Mouse (Mus musculus) lung, adult 2 months (tissue): ENCODE results near the gene Drc3.

Source experiments
- CTCF ChIP-seq: fragments of 200-500 bp; IDR thresholded peaks from 2 replicates; pipeline ENCODE4 v1.5.1; 2011; ENCODE audit warnings: mild to moderate bottlenecking, low read length, control low read depth; ENCODE audit not compliant: insufficient read depth
- POLR2A ChIP-seq: fragments of 200-500 bp; IDR thresholded peaks from 2 replicates; pipeline ENCODE4 v1.6.1; 2011; ENCODE audit warnings: low read depth, mild to moderate bottlenecking, control low read depth, low read length, borderline replicate concordance; ENCODE audit errors: extremely low read depth

DNA sequence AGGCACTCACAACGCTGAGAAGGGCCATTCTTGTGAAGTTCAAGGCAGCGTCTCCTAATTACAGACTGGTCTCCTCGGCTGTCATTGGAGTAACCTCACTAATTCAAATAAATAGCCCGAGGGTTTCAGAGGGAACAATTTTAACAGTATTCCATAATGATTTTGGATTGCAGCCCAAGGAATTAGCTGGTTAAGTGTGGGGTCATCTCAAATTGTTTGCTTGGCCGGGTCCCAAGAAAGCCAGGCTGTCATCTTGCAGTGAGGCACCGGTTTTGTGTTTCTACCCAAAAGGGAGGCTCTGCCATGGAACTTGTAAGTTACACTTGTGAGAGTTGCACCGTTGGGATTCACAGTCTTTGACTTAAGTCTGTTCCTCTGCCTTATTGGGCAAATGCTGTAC, 36.9 kb upstream of the Drc3 start:
- no peak for TF ChIP-seq POLR2A
- no peak for TF ChIP-seq CTCF
